Mouse (Mus musculus): Measurements from ENCODE around the gene Stip1. TPM values are rescaled to one million over a fixed set of nuclear protein-coding genes. Genes with fewer than 3 reads are reported as not detected.
A peak's percentile ranks its signal among the peaks of the same experiment; 100 is the strongest.
"Not testable (repeated sequence)": the region's sequence is repeated elsewhere in the genome, so short reads cannot be mapped to it uniquely, and the experiment has no call there.

Stip1 gene
- total RNA-seq, 2 experiments from 2014 or later = 284 to 378 TPM

DNA sequence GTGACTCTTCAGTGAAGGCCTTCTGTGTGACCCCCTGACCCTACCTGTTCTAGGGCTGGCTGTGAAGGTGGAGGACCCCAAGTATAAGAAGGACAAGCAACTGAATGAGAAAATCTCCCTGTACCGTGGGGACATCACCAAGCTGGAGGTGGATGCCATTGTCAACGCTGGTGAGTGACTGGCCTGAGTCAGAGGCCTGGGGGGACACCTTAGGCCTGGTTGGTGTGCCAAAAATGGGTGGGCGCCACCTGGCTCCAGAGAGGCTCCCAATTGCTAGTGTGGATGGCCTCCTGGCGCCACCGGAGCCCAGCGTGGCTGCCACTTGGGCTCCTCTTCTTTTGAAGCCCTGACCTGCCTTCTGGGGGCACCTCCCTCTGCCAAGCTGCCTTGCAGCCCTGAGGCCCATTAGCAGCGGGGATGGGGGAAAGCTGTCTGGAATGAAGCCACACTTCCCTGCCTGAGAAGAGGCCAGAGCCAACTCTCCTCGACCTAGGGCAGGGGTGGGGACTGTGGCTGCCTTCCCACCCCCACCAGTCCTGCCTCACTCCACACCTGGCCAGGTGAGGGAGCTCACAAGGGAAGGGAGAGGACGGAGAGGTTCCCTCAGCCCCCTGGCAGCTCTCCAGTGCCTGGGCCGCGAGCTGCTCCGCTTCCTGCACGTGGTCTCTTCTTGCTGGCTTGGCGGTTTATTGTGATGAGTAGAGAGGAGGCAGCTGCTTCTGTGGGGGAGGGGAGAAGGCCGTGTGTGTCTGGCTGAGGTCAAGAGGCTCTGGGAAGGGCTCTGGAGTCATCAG, 26.5 kb upstream of the Stip1 start:
- DNase-seq (ENCODE audit: low spot score in 2 of 2) = no peak

DNA sequence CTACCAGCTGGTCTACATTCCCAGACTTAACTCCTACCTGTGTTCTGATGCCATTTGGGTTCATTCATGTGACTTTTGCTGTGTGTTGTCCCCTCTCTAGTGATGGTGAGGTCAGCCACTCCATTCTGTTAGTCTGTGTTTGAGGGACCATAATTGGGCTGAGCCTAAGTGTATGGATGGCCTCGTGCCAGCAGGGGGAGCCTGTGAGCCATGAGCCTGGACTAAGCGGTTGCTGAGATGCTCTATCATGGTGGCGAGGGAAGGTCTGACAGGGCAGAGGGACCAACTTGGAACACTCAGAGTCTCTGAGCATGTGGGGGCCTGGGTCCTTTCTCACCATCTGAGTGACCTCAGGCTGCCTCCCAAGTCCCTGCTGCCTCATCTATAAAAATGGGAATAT, 24.8 kb upstream of the Stip1 start:
- peak; percentile 83 to 89 for DNase-seq (ENCODE audit: low spot score in 2 of 2)

DNA sequence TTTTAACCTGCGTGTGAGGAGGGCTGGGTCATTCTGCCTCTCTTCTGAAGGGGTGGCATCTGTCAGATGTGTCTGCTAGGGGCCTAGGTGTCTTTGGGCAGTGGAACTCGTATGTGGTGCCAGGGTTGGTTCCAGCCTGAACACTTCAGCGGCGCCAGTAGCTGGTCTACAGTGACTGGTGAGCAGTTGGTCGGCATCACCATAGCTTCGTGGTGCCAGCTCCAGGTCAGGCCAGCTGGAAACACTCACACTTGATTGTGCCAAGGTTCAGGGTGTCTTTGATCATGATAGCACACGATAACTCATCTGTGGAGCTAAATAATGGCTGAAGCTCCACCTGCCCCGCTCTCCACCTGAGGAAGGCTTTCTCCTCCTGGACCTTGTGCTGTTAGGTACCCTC, 23.1 kb upstream of the Stip1 start:
- no peak for DNase-seq (ENCODE audit: low spot score in 2 of 2)

DNA sequence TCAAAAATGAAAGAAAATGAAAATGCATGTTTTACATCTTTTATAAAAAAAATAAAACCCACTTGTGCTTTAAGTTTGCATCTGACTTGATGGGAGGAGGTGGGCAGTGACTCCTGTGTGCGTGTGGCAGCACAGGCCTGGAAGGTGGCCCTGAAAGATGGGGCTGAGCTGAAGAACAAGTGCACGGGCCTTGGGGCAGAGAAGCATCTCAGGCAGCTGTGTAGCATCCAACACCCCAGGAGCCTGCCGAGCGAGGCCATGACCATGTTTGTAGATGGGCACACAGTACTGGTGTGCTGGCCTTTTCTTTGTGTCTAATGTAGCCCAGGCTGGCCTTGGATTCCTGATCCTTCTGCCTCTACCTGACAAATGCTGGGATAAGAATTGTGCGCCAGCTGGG, 22.3 kb upstream of the Stip1 start:
- no peak for DNase-seq (ENCODE audit: low spot score in 2 of 2)

DNA sequence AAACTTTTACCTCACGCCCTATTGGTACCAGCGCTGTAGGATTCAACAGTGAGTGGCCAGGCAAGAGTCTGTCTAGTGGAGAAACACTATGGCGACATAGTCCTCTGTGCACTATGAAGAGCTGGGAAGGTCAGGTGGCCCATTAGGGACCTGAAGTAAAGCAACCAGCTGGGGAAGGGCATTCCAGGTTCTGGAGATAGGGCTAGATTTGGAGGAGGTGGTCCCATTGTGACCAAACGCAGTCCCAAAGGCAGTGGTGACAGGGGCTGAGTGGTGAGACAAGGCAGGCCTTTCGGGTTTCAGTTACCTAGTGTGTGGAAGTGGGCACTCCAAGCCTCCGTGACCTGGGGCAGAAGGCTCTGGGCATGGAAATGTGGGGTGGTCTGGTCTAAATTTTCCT, 18.8 kb upstream of the Stip1 start:
- no peak for DNase-seq (ENCODE audit: low spot score in 2 of 2)

DNA sequence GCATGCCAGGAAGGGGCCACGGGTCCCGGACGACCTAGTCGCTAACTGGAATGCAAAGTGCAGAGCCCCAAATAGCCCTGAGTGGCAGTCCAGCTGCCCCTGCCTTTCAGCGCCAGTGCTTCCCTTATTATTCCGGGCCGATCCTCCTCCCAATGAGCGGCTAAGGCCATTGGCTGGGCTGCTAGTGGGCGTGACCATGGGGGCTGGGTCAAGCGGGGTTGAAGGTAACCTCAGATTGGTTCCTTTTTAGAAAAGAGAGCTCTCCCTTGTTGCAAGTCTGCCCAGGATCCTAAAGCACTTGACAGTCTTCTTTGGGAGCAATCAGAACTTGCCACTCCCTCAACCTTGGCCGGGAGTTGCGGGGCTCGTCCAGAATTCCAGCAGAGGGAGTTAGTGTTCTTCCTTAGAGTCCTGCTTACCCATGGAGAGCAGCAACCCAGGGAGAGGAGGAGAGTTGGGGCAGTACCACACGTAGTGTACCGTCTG, 18.0 kb upstream of the Stip1 start:
- DNase-seq (ENCODE audit: low spot score in 2 of 2) = peak; percentile 75 to 78

DNA sequence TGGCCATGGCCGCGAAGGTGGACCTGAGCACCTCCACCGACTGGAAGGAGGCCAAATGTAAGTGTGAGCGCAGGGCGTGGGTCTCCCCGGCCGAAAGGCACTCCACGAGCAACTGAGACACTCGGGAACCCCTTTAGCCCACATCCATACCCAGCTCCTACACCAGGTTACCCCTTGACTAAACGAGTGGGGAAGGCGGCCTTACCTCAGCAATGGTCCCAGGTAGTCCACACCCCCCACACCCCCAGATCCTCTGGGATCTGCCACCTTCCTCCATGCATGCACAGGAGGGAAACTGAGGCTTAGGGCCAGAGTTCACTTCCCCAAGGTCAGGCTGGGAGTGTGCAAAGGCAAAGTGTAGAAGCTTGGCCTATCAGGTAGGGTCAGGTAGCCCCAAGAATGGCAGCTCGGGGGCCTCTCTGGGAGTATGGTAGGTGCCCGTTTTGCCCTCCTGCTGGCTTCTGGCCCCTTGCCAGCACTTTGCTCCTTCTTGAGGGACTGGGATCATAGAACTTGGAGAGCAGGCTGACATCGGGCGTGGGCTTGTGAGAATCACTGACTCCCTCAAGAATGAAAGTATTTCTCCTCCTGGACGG, 17.5 kb upstream of the Stip1 start:
- DNase-seq (ENCODE audit: low spot score in 2 of 2) = peak in 1 of 2 experiments; percentile 71

DNA sequence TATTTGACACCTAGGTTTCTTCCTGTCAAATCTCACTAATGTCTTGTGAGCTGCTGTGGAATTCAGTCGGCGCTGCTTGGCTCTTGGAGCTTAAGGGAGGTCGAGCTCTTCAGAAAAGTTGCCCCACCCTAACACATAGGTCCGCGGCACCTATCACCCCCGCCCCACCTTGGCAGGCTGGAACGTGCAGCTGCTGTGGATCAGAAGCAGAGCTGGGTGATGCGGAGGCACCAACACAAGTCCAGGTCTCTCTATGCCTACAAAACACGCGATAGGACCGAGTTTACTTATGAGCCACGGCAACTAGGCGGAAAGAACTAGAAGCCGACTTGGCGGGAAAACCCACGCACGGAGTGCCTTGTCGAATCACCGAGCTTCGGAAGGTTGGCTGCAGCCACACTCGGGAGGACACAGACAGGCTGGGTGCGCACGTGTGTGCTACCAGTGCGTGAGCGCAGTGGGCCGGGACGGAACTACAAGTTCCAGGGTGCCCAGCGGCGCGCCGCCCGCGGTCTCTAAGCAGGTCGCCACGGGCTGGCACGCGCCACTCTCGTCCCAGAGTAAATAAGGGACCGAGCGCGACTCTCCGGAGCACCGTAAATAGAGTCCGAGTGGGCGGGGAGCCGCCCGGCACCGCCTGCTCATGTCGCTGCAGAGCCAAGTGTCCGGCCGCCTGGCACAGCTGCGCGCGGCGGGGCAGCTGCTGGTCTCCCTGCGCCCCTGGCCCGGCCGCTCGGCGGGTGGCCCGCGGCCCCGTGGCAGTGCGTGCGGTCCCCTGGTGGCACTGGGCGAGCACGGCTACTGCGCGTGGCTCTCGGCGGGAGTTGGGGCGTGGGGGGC, 16.7 kb upstream of the Stip1 start, which contains the start of gene Macrod1:
Macrod1 (plus strand) TSS at position 563 of the 840 bp plus-strand sequence.
- DNase-seq (ENCODE audit: low spot score in 2 of 2) = peak; percentile 68 to 77

DNA sequence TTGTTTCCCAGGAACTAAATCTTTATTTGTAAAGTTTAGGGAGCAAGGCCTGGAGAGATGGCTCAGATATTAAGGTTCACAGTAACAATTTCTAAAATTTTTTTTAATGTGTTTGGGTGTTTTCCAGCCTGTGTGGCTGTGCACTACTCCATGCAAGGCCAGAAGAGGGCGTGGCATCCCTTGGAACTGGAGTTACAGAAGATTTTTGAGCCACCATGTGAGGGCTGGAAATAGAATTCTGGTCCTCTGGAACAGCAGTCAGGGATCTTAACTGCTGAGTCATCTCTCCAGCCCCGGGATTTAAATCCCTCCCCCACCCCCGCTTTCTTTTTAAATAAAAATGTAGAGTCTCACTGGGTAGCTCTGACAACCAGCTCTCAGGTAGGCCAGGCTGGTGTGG, 15.4 kb upstream of the Stip1 start:
- no peak for DNase-seq (ENCODE audit: low spot score in 2 of 2)

DNA sequence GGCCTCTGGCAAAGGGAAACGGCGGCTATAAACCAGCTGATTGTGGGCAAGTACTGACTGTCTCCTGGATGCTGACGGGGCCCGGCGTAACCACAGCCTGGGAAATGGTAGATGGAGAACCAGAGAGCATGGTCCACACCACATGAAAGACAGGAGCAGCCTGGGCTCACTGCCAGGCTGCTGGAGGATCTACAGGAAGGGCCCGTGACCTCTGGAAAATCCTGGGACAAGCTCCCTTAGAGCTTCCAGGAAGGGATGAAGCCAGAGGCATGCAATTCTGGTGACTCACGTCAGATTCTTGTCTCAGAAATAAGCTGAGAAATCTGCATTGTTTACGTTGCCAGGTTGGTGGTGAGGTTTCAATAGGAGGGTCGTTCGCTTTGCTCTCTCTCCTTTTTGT, 15.0 kb upstream of the Stip1 start:
- DNase-seq (ENCODE audit: low spot score in 2 of 2) = no peak

DNA sequence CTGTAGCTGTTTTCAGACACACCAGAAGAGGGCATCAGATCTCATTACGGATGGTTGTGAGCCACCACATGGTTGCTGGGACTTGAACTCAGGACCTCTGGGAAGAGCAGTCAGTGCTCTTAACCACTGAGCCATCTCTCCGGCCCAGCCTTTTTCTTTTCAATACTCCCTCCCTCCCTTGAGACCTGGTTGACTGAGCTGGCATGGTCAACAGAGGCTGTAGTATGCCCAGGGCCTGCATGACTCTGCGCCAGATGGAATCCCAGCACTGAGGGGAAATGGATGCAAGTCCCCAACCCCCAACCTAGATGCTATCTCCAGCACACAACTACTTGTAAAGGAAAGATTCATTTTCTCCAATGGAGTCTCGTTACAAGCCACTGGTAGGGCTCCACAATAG, 13.6 kb upstream of the Stip1 start:
- not testable (repeated sequence) for DNase-seq (ENCODE audit: low spot score in 2 of 2)

DNA sequence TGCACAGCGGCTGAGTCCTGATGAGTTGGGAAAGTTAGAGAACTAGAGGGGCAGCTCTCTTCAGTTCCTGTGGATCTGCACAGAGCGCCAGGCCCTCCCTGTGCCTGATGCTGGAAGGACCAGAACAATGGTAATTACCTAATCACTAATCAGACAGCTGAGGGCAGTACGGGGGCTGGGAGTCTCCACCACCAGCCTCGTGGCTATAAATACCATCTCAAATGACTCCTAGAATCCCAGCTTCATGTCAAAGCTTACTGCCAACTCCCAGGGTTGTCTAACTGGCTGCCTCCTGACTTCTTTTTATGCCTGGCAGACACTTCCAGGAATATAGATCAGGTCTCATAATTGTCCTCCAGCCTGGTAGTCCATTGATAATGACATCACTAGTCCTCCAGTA, 4.9 kb upstream of the Stip1 start:
- no peak for DNase-seq (ENCODE audit: low spot score in 2 of 2)

DNA sequence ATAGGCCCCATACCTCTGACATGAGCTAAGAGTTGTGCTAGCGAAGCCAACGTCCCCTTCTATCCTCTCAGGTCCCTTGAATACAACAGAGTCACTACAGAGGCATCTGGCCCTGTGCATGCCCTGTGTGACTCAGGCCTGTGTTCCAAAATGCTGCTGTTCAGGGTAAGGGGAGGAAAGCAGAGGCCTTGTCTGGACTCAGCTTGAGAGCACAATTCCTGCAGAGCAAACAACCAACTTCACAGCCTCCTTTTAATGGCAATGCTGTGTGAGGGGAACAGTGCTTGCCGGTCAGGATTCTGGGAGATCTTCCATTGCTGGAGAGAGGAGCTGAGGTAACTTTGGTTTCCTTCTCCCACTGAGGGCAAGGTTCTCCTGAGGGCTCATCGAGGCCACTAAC, 4.5 kb upstream of the Stip1 start:
- DNase-seq (ENCODE audit: low spot score in 2 of 2) = no peak

DNA sequence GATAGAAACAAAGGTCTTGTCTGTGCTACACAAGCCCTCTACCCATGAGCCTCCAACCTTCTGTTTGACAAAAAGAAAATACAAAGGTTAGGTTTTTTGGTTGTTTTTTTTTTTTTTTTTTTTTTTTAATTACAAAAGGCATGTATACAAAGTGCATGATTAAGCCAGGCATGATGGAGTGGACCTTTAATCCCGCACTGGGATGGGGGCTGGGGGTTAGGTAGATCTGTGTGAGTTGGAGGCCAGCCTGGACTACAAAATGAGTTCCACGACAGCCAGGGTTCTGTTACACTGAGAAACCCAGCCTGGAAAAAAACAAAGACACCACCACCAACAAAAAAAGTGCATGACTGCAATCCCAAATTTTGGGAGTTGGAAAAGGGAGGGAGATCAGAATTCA, 1.4 kb upstream of the Stip1 start:
- DNase-seq (ENCODE audit: low spot score in 2 of 2) = no peak

DNA sequence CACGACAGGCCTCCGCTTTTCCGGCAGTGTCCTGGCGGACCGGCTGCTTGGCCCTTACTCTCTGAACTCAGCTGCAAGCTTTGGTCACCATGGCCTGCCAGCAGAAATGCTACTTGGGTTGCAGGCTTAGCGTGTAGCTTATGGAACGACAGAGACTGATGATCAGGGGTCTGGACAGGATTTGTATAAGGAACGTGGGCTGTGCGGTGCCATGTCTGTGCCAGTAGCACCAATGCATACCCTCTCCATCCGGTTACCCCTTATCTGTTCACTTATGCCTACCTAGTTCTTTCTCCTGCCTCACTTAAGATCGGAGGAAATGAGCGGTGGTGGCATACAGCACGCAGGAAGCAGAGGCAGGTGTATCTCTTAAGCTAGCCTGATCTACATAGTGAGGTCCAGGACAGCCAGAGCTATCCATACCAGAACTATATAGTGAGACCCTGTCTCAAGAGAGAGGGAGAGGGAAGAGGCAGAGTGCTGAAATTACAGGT, 917 bp upstream of the Stip1 start:
- no peak for DNase-seq (ENCODE audit: low spot score in 2 of 2)

DNA sequence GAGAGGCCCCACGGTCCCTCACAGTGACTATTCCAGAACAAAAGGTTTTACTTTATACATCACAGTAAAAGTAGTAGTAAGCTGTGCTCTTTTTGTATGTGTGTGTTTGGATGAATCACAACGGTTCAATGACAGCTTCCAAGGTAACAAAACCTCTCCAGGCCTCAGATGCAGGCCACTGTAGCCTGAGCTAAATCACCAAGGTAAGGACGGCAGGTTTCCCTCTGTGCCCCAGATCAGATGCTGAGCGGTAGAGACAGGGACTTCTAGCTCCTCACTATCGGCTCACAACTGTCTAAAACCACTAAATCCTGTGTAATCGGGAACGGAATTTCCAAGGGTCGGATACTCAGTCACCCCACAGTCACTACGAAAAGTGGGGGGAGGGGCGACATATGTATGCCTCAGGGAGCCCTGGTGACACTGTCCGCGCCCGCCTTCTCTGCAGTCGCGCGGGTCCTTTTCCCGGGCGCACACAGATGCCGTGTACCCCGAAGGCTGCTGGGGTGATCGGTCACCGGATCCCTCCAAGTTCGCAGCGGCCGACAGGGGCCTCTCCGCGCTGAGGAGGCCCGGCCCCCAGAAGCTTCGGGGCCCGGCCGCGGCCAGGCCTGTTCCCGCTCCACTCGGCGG, 563 bp downstream of the Stip1 start:
- peak in 1 of 2 experiments; percentile 50 for DNase-seq (ENCODE audit: low spot score in 2 of 2)

DNA sequence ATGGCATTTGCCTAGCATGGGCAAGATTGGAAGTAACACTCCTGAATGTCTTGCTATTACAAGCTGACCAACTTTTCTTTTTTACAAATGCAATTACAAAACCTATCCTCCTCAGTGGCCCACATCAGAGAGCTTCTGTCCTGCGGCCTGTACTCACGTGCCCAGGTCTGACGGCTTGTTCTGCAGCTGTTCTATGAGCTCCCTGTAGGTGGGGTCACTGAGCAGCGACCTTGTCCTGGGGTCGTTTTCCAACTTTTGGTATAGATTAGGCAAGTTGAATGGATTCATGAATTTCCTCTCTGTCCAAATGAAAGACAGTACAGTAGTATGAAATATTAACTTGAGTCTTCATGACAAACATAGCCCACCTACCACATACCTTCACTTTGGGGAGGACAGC, 5.8 kb downstream of the Stip1 start:
- no peak for DNase-seq (ENCODE audit: low spot score in 2 of 2)

DNA sequence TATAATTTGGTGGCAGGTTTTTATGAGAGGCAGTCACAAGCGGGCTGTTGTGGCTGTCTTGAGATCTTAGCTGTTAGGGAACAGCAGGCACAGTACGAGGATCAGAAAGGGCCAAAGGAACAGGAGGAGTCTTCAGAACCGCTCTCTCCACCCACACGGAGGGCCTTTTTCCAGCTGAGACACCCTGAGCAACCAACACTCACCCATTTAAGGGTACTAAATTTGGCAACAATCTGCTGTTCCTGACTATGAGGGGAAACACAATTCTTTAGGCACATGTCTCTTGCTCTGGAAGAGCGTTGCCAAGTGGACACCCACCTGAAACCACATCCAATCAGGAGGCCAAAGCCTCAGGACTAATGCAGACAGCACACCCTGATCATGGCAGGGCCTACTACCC, 10.2 kb downstream of the Stip1 start:
- no peak for DNase-seq (ENCODE audit: low spot score in 2 of 2)

DNA sequence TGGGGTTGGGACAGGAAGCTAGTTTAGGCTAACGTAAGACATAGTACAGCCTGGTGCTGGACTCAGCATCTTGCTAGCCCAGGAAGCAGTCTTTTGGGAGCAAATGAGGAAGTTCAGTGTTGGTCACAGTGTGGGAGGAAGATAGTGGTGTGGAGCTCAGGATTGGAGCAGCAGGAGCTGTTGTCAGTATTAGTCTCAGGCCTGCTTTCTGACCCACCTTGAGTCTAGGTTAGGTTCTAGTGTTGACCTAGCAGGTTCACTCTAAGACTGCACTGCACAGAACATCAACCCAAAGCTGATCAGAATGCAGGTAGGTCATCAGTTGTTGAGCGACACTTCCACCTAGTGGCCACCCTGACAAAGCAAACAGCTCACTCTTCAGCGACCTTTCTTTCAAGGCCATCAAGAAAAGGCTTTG, 19.5 kb downstream of the Stip1 start:
- peak; percentile 45 to 59 for DNase-seq (ENCODE audit: low spot score in 2 of 2)

DNA sequence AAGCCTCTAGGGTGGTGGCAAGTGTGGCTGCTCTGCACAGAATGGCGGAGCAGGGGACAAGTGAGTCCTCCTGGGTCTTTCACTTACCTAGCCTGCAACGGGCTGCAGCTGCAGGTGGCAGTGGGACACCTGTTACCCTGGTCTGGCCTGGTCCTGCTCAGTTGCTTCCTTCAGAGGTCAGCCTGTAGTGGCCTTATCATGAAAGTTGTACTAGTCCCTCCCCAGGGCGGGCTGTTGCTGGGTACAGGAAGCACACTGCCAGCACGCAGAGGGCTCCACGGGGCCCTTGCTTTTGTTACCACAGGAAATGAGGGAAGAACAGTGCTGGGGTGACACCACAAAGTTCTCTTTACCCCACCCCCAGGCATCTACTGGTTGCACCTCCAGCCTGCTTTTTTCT, 20.6 kb downstream of the Stip1 start, which contains the start of gene Fermt3:
Fermt3 (minus strand) TSS at position 279 of the 400 bp plus-strand sequence.
- DNase-seq (ENCODE audit: low spot score in 2 of 2) = no peak

DNA sequence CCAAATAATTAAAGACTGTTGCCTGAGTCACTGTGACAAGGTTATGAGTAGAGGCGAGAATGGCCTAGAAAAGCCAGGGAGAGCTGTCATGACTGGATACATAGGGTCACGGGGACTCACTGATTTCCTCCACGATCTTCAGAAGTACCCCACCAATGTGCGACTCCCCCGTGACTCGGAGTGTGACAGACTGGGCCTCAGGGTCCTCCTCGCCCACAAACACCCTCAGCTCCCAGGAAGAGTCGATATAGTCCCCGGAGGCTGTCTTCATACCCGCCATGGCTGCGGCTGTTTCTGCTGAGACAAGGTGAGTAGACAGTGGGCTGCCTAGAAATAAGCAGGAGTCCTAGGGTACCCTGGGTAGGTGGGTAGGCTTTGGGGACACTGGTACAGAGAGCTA, 21.2 kb downstream of the Stip1 start:
- no peak for DNase-seq (ENCODE audit: low spot score in 2 of 2)
